Mouse (Mus musculus): ENCODE data around the gene Ints1.

GRCm38 (mm10) chr5:139801231-139801630 lies 25.8 kb upstream of the Ints1 start:
- TF ChIP-seq CTCF (IDR thresholded peaks at IDR 0.05; ENCODE audit: extremely low read depth, insufficient read depth, insufficient read length, insufficient replicate concordance) (no peak), POLR2A (IDR thresholded peaks at IDR 0.05; ENCODE audit: low read depth, low read length) (no peak)

Data from spleen, adult 2 months (tissue).